Mouse (Mus musculus) liver, postnatal 0 days (tissue): ENCODE results near the gene Mrpl17. TPM values are rescaled to one million over a fixed set of nuclear protein-coding genes. Genes with fewer than 3 reads are reported as not detected.
A peak's percentile ranks its signal among the peaks of the same experiment; 100 is the strongest.

Experiments used
- ATAC-seq: fragments of 200-750 bp; cut with Nextera tagmentation; 2 replicates; pipeline ENCODE4 v1.8.0; 2017; ENCODE audit warnings: mild to moderate bottlenecking, moderate library complexity
- DNase-seq: peaks from one replicate; pipeline ENCODE4 v3.0.0-alpha.2; 2016
- H3K27ac ChIP-seq: fragments of 300-500 bp; sonication (generic); 2 replicates; pipeline ENCODE4 v1.5.1; 2014; ENCODE audit warnings: antibody characterized with exemption, moderate library complexity, mild to moderate bottlenecking, low read depth
- H3K27me3 ChIP-seq: fragments of 300-500 bp; sonication (generic); 2 replicates; pipeline ENCODE4 v1.6.1; 2014; ENCODE audit warnings: low read length, control low read depth, mixed read lengths; ENCODE audit not compliant: insufficient read depth
- H3K36me3 ChIP-seq: fragments of 300-500 bp; sonication (generic); replicated peaks from 2 replicates; pipeline ENCODE4 v1.6.1; 2014; ENCODE audit warnings: mild to moderate bottlenecking, control low read depth, low read length, moderate library complexity, mixed read lengths; ENCODE audit not compliant: insufficient read depth
- H3K4me1 ChIP-seq: fragments of 300-500 bp; sonication (generic); 2 replicates; pipeline ENCODE4 v1.6.1; 2014; ENCODE audit warnings: antibody characterized with exemption, mild to moderate bottlenecking, control low read depth; ENCODE audit not compliant: insufficient read depth
- H3K4me2 ChIP-seq: fragments of 300-500 bp; sonication (generic); 2 replicates; pipeline ENCODE4 v1.6.1; 2014; ENCODE audit warnings: low read depth, mild to moderate bottlenecking, low read length, moderate library complexity, mixed read lengths
- H3K4me3 ChIP-seq: fragments of 300-500 bp; sonication (generic); 2 replicates; pipeline ENCODE4 v1.5.1; 2014; ENCODE audit warnings: low read depth, low read length
- H3K9ac ChIP-seq: fragments of 300-500 bp; sonication (generic); replicated peaks from 2 replicates; pipeline ENCODE4 v1.6.1; 2014; ENCODE audit warnings: mild to moderate bottlenecking, moderate library complexity
- H3K9me3 ChIP-seq: fragments of 300-500 bp; sonication (generic); 2 replicates; pipeline ENCODE4 v1.6.1; 2016; ENCODE audit warnings: mild to moderate bottlenecking, control low read depth, low read length, mixed read lengths
- CTCF ChIP-seq: sonication (generic); IDR thresholded peaks from 2 replicates; pipeline ENCODE4 v1.5.1; 2016; ENCODE audit warnings: antibody characterized with exemption, low read depth
- EP300 ChIP-seq: IDR thresholded peaks from 2 replicates; pipeline ENCODE4 v1.6.1; 2016; ENCODE audit warnings: antibody characterized with exemption, low read depth, mild to moderate bottlenecking
- WGBS: fragments of 180-500 bp; shearing (Covaris S2); extraction: QIAGEN DNeasy Blood & Tissue Kit; methylation state at CpG from one replicate; pipeline ENCODE4 v1.1.7; 2014; ENCODE audit not compliant: insufficient replicate concordance; 5-methylcytosine and 5-hydroxymethylcytosine counted together
- polyA plus RNA-seq: library from polyadenylated mRNA; unstranded; fragments of >200 nt; fragmentation: Nextera tagmentation; extraction: Ambion mirVana; gene quantifications from 2 replicates; pipeline ENCODE4 v1.2.1, GENCODE M21; 2015

The Mrpl17 gene
- polyA plus RNA-seq, 1 experiment from 2014 or later = 416 TPM

DNA sequence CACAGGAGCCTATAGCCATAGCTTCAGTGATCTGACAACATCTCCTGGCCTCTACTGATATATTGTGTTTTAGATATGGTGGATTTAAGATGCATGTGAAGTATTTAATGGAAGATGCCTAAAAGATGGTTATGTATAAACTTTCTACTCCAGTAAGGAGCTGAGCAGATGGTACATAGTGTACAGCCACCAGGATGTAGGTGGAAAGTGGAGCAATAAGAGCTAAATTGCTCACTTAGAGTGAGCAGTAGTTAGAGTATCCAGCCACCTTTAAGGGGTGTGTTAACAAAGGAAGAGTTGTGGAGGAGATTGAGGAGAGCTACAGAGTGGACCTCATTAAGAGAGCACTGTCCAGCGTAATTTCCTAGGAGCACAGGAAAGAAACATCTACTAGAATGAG lies 19.8 kb downstream of the Mrpl17 start:
- no peaks in the 10 kb centered on the region for H3K9me3 ChIP-seq
- H3K36me3 ChIP-seq = no peaks in the 10 kb centered on the region
- 56% methylated on average over 1 of the region's 1 CpGs for WGBS
- no peak for ATAC-seq
- H3K27ac ChIP-seq = no peak overlapping the region
- H3K4me2 ChIP-seq = no peak overlapping the region
- TF ChIP-seq EP300 (no peak), CTCF (no peak)
- 0 out of 2 replicates have a peak, but pooled peaks cover 4% of the 10 kb centered on the region for H3K4me1 ChIP-seq
- H3K4me3 ChIP-seq = no peak overlapping the region
- no peak for DNase-seq
- H3K9ac ChIP-seq = no peak overlapping the region
- peaks cover 20% of the 10 kb centered on the region for H3K27me3 ChIP-seq

DNA sequence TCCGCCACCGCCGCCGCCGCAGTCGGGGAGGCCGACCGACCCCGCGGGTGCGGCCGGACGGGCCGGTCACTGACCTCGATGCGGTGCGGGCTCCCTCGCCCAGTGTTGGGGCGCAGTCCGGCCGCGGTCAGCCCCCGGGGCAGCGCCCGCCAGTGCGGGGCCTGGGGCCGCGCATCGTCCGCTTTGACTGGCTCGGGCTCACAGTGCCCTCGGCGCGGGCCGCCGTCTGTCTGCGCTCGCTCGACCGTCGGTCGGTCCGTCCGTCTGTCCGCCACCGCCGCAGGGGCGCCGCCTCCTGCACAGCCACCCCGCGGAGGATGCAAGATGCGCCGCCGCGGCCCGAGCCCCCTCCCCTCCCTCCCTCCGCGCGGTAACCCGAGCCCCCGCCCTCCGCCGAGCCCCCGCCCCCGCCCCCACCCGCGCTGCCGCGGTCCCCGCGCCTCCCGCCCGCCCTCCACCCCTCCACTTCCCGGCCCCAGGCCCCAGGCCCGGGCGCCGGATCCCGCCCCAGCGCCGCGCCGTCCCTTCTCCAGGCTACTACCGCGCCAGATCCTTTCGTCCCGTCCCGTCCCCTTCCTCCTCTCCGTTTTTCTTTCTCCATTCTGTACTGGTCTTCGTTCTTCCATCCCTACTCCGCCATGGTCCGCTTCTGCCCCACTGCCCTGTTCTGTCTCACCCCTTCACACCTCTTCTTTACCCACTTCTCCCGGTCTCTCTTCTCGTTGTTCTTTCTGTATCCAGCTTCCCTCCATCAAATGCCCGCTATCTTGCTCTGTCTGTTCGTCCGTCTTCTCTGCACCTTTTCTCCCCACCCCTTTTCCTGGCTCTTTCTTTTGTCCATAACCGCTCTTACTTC lies 23.4 kb downstream of the Mrpl17 start, which contains the start of gene Dchs1:
Dchs1 (minus strand) TSS at position 370 of the 856 bp plus-strand sequence.
- no peaks in the 10 kb centered on the region for H3K36me3 ChIP-seq
- DNase-seq = no peak
- WGBS = 7% methylated on average over 63 of the region's 97 CpGs
- ATAC-seq = peak; percentile 34
- peaks cover 35% of the 10 kb centered on the region for H3K27me3 ChIP-seq
- H3K4me2 ChIP-seq = peak within 1 kb of the TSS; percentile 67
- H3K4me3 ChIP-seq = peak within 1 kb of the TSS; percentile 48
- 0 out of 2 replicates have a peak, but pooled peaks cover 4% of the 10 kb centered on the region for H3K4me1 ChIP-seq
- H3K9me3 ChIP-seq = no peaks in the 10 kb centered on the region
- TF ChIP-seq CTCF = no peak
- no peak for TF ChIP-seq EP300
- H3K27ac ChIP-seq = 0 out of 2 replicates have a peak within 1 kb of the TSS, but pooled peaks have one; percentile 24
- H3K9ac ChIP-seq = peak within 1 kb of the TSS; percentile 45

DNA sequence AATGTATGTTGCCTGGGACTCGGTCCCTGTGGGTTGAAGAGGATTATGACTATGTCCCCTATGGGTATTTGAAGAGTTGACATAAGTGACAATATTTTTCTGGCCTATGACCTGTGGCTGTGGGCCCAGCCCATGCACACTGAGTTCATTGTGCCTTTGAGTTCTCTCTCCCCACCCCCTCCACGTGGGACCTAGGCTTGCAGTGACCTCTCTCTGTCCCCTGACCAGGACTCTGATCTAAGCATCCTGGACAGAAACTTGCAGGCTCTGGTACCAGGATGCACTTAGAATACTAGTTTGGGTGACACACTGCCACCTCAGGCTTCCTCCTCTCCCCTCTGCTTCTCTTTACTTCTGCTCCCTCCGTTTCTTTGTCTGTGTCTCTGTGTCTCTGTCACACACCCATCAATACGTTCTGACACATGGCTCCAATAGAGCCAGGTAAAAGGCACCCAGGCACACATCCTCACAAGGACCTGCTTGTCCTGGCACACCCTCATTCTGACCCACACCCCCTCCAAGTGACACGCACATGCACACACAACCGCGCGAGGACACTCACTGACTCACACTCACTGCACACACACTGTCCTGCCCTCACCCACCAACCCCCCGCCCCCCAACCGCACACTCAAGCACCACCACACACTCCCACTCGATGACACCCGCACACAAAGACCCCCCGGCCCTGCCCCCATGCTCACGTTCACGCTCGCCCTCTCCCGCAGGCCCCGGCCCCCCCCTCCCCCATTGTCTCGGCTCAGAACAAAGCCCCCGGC lies 24.2 kb downstream of the Mrpl17 start:
- Histone ChIP-seq H3K4me2 (peak overlapping the region; percentile 67), H3K27ac (0 out of 2 replicates have a peak overlapping the region, but pooled peaks have one; percentile 24), H3K27me3 (peaks cover 35% of the 10 kb centered on the region), H3K36me3 (no peaks in the 10 kb centered on the region), H3K9ac (peak overlapping the region; percentile 45; the same call in 1 of the 2 replicates), H3K4me3 (peak overlapping the region; percentile 48), H3K9me3 (no peaks in the 10 kb centered on the region), H3K4me1 (0 out of 2 replicates have a peak, but pooled peaks cover 4% of the 10 kb centered on the region)
- ATAC-seq = peak; percentile 63
- TF ChIP-seq EP300 = no peak
- TF ChIP-seq CTCF = no peak
- peak; percentile 40 for DNase-seq
- 19% methylated on average over 19 of the region's 20 CpGs for WGBS

DNA sequence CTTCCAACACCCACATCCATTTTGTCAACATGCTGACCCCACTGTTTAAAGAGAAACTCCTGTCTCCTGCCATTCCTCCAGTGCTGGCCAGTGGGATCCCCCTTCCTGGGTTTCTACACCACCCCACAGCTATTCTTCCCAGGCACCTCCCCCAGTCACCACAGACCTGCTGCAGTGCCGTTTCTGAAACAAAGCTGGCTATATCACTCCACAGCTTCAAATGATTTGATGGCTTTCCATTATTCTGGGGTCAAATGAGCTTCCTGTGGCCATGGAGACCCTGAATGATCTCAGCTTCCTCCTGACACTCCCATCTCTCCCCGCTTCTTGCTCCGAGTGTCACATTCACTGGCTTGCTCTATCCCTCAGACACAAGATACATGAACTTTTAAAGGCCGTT lies 26.3 kb downstream of the Mrpl17 start:
- no peak overlapping the region for H3K27ac ChIP-seq
- no peaks in the 10 kb centered on the region for H3K36me3 ChIP-seq
- ATAC-seq (no peak), DNase-seq (no peak)
- 0 out of 2 replicates have a peak, but pooled peaks cover 4% of the 10 kb centered on the region for H3K4me1 ChIP-seq
- H3K9me3 ChIP-seq = no peaks in the 10 kb centered on the region
- no peak overlapping the region for H3K9ac ChIP-seq
- no peak for TF ChIP-seq EP300
- TF ChIP-seq CTCF = no peak
- no peak overlapping the region for H3K4me2 ChIP-seq
- H3K4me3 ChIP-seq = no peak overlapping the region
- 41% methylated on average over 4 of the region's 4 CpGs for WGBS
- H3K27me3 ChIP-seq = peaks cover 35% of the 10 kb centered on the region

DNA sequence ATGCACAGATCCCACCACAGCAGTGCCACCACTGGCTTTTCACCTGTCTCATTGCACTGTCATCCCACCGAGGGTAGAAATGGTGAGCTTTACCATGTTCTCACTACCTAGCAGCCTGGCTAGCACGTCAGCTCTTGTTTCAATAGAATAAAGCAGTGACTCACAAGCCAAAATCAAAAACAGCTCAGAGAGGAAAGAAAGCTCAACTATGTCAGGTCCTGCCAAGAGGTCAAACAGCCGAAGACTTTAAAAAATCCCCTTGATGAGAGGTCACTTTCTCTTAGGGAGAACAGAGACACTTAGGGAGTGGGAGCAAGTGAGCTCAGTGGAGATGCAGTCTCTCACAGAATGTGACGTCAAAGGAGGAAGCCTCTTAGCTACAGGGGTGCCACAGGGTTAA lies 27.0 kb downstream of the Mrpl17 start:
- ATAC-seq (no peak), DNase-seq (no peak)
- TF ChIP-seq EP300 (no peak), CTCF (no peak)
- WGBS = 46% methylated on average over 4 of the region's 4 CpGs
- Histone ChIP-seq H3K36me3 (no peaks in the 10 kb centered on the region), H3K9me3 (no peaks in the 10 kb centered on the region), H3K9ac (no peak overlapping the region), H3K27me3 (peaks cover 35% of the 10 kb centered on the region), H3K4me1 (peaks cover 7% of the 10 kb centered on the region; the same call in 1 of the 2 replicates), H3K4me3 (no peak overlapping the region), H3K27ac (no peak overlapping the region), H3K4me2 (no peak overlapping the region)

DNA sequence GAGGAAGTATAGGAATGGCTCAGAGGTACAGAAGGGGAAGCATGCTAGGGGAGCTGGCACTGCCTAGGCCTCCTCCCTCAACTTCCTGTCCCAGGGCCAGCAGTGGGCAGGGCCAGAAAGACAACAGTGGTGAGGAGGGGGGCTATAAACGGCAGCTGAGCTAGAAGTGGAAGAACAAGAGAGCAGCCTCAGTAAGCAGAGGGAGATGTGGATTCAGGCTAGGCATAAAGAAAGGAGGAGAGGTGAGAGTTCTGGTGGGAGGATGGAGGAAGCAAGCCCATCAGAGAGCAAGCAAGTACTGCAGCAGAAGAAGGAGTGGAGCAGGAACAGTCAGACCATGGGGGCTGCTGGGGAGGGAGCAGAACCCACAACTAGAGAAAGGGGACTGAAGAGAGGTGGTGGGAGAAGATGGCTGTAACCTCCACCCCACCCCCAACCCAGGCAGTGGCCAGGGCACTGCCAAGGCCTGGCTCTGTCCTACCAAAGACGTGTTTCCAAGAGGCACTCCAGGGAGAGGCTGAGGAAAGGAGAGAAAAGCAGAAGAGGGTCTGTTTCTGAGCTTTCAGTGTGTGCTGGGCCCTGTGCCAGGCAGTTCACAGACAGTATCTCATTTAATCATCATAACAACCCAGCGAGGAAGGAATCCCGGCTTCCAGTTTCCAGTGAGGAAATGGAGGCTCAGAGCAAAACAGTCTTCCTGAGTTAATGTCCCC lies 32.2 kb downstream of the Mrpl17 start:
- Histone ChIP-seq H3K27ac (peak overlapping the region; percentile 59), H3K9me3 (no peaks in the 10 kb centered on the region), H3K4me1 (peaks cover 15% of the 10 kb centered on the region), H3K27me3 (peaks cover 2% of the 10 kb centered on the region; the same call in 1 of the 2 replicates), H3K4me3 (no peak overlapping the region), H3K36me3 (no peaks in the 10 kb centered on the region), H3K9ac (no peak overlapping the region), H3K4me2 (peak overlapping the region; percentile 32)
- WGBS = 42% methylated on average over 4 of the region's 4 CpGs
- DNase-seq (no peak), ATAC-seq (peak; percentile 57)
- TF ChIP-seq CTCF = no peak
- no peak for TF ChIP-seq EP300
